Comparison of ENCODE assay signal across 24 mouse cellular contexts in the genomic region with DNA sequence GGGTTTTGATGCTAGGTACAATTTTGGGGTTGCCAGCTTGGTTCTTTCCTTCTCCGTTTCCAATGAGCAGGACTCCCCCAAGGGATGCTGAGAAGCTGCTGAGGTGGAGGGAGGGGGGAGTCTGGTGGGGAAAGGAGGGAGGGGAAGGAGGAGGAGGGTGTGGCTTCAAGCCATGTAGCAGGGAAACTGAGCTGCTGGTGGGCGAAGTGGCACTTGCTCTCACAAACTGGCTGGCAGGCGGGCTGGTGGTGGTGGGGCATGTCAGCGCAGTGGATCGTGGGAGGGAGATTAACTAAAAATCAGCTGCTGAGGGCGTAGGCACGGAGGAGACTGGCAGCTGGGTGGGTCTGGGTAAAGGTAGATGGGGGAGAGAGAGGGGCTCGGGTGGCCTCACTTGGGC.
DNase-seq lines count a peak whose midpoint lies in the region; ATAC-seq and TF ChIP-seq lines count a peak whose summit lies in the region.
"Had no signal": no experiment of that assay in that cellular context is flagged by ENCODE, and none has a peak within 500 bp of the region (broad histone marks: within the 10 kb centered on the region; RNA-seq: fewer than 3 reads in every experiment).

No protein-coding gene starts in this region.

- H3K4me2 ChIP-seq in forebrain, postnatal 0 days (ENCODE audit: low read depth), result no peak overlapping the region
- H3K4me2 ChIP-seq: heart, embryonic 13.5 days; hindbrain, embryonic 15.5 days; liver, embryonic 13.5 days; midbrain, embryonic 12.5 days; neural tube, embryonic 13.5 days; stomach, embryonic 15.5 days had no signal

- no peaks in the 10 kb centered on the region for H3K27me3 ChIP-seq in forebrain, postnatal 0 days (ENCODE audit: insufficient read depth, low read length)
- H3K27me3 ChIP-seq: heart, embryonic 13.5 days; hindbrain, embryonic 15.5 days; liver, embryonic 13.5 days; midbrain, embryonic 12.5 days; neural tube, embryonic 13.5 days; stomach, embryonic 15.5 days had no signal

- no peaks in the 10 kb centered on the region for H3K36me3 ChIP-seq in forebrain, postnatal 0 days (ENCODE audit: insufficient read depth)
- H3K36me3 ChIP-seq: heart, embryonic 13.5 days; hindbrain, embryonic 15.5 days; limb, embryonic 10.5 days; liver, embryonic 13.5 days; midbrain, embryonic 12.5 days; stomach, embryonic 15.5 days had no signal

- peak; percentile 44 to 59 for DNase-seq in frontal cortex, postnatal 14 days (ENCODE audit: low spot score in 2 of 2)
- peak; percentile 20 to 78 for DNase-seq in left cerebral cortex, adult 8-10 months (ENCODE audit: low spot score in 2 of 2)
- peak; percentile 74 to 81 for DNase-seq in right cerebral cortex, postnatal 10 days (ENCODE audit: low spot score in 2 of 2)
- DNase-seq in thymus, postnatal 0 days (ENCODE audit: low spot score), result no peak
- DNase-seq in forebrain, postnatal 0 days, result no peak
- DNase-seq: adrenal gland, postnatal 36 days; cerebellum, postnatal 36 days; gastrocnemius, postnatal 36 days; heart, postnatal 36 days; kidney, postnatal 10 days; liver, embryonic 13.5 days; spleen, adult 18-20 months; thymus, postnatal 36 days had no signal

- ATAC-seq in frontal cortex, adult (ENCODE audit: low TSS enrichment), result peak; percentile 80
- ATAC-seq in forebrain, postnatal 0 days, result no peak
- ATAC-seq in activated CD4-positive, CD25-positive, alpha-beta regulatory T cell, adult 4 months, result no peak
- ATAC-seq: forebrain, embryonic 16.5 days; intestine, postnatal 0 days had no signal

- H3K4me1 ChIP-seq in forebrain, postnatal 0 days (ENCODE audit: insufficient read depth), result no peaks in the 10 kb centered on the region
- H3K4me1 ChIP-seq: hindbrain, embryonic 15.5 days; liver, embryonic 13.5 days; midbrain, embryonic 12.5 days had no signal

- no peak overlapping the region for H3K9ac ChIP-seq in forebrain, postnatal 0 days
- H3K9ac ChIP-seq: heart, embryonic 13.5 days; hindbrain, embryonic 15.5 days; liver, embryonic 13.5 days; midbrain, embryonic 12.5 days; neural tube, embryonic 13.5 days; stomach, embryonic 15.5 days had no signal

- no peak overlapping the region for H3K27ac ChIP-seq in forebrain, postnatal 0 days (ENCODE audit: low read depth, low read length)
- H3K27ac ChIP-seq: heart, embryonic 13.5 days; hindbrain, embryonic 15.5 days; limb, embryonic 10.5 days; liver, embryonic 13.5 days; midbrain, embryonic 12.5 days; neural tube, embryonic 13.5 days; stomach, embryonic 15.5 days had no signal

- WGBS in forebrain, postnatal 0 days, result 69% methylated on average over 8 of the region's 8 CpGs

- TF ChIP-seq CTCF in forebrain, postnatal 0 days (IDR thresholded peaks at IDR 0.05; ENCODE audit: low read depth), result no peak

- no peak overlapping the region for H3K4me3 ChIP-seq in forebrain, postnatal 0 days (ENCODE audit: low read depth, low read length)
- H3K4me3 ChIP-seq: erythroblast, embryonic 14.5 days; heart, embryonic 13.5 days; hindbrain, embryonic 15.5 days; limb, embryonic 10.5 days; liver, embryonic 13.5 days; midbrain, embryonic 12.5 days; neural tube, embryonic 13.5 days; stomach, embryonic 15.5 days had no signal

- no peaks in the 10 kb centered on the region for H3K9me3 ChIP-seq in forebrain, postnatal 0 days (ENCODE audit: low read length)
- H3K9me3 ChIP-seq: heart, embryonic 13.5 days; hindbrain, embryonic 15.5 days; limb, embryonic 10.5 days; liver, embryonic 13.5 days; midbrain, embryonic 12.5 days; neural tube, embryonic 13.5 days; stomach, embryonic 15.5 days had no signal

Comparison
In these comparisons a context has a peak if more than half of its experiments do, and no peak if none do; other contexts are left out.
1. DNase-seq: peak in frontal cortex, postnatal 14 days (2 of 2), left cerebral cortex, adult 8-10 months (2 of 2) and right cerebral cortex, postnatal 10 days (2 of 2); none in thymus, postnatal 0 days (single experiment) and forebrain, postnatal 0 days (single experiment).